8 mouse cellular contexts compared by ENCODE assay signal in the genomic region with DNA sequence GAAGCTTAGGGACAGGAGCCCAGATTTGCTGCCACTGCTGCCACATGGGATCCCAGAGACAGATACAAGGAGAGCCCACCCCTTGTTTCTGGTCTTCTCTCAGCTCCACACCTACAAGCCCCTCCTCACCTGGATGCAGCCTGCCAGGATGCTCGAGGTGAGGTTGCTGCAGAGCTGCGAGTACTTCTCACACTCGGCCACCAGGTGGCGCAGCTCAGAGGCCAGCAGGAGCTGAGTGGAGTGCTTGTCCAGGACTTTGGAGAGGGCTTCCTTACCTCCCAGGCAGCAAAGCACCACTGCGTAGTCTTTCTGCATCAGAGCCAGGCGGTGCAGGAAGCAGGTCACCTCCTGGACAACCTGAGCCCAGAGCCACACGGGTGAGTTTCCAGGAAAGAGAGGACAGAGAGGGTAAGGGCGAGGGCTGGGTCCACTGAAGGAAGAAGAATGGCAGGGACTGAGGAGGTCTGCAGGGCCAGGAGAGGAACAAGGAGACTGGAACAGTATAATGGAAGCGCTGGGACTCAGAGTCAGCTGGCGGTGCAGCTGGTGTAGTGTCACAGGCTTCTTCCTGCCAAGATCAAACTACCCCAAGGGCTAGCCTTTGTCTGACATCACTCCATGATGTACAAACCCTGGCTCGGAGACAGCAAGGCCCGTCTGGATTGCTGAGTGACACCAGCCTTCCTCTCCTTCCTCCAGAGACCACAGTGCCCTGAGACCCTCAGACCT. TPM values are rescaled to one million over a fixed set of nuclear protein-coding genes. Genes with fewer than 3 reads are reported as not detected.
DNase-seq lines count a peak whose midpoint lies in the region; ATAC-seq and TF ChIP-seq lines count a peak whose summit lies in the region.

No protein-coding gene starts in this region.

- ATAC-seq in forebrain, embryonic 11.5 days (replicated peaks; ENCODE audit: low FRiP score), result peak; percentile 61
- peak; percentile 46; the same call in 1 of the 2 replicates for ATAC-seq in hindbrain, embryonic 12.5 days (ENCODE audit: low FRiP score)
- peak; percentile 75 for ATAC-seq in megakaryocyte, adult 5-6 weeks (ENCODE audit: poor library complexity, severe bottlenecking)
- ATAC-seq in inflammation-experienced regulatory T-cells, adult 6 months, result no peak

- no peak overlapping the region for H3K27ac ChIP-seq in MEL (ENCODE audit: control insufficient read depth, low read depth, low read length)
- no peak overlapping the region for H3K27ac ChIP-seq in forebrain, embryonic 11.5 days (ENCODE audit: low read depth, low read length)
- no peak overlapping the region for H3K27ac ChIP-seq in hindbrain, embryonic 12.5 days

- no peak overlapping the region for H3K4me2 ChIP-seq in forebrain, embryonic 11.5 days (ENCODE audit: low read depth, low read length, severe bottlenecking)
- no peak overlapping the region for H3K4me2 ChIP-seq in hindbrain, embryonic 12.5 days (replicated peaks)

- no peaks in the 10 kb centered on the region for H3K9me3 ChIP-seq in MEL (replicated peaks; ENCODE audit: insufficient read depth, low read length)
- H3K9me3 ChIP-seq in forebrain, embryonic 11.5 days (ENCODE audit: control insufficient read depth, low read length), result no peaks in the 10 kb centered on the region
- no peaks in the 10 kb centered on the region for H3K9me3 ChIP-seq in hindbrain, embryonic 12.5 days (replicated peaks)

- no peak for TF ChIP-seq POLR2A in MEL (IDR thresholded peaks at IDR 0.05; ENCODE audit: control insufficient read depth in 1 of 2, insufficient read depth in 1 of 2, low read depth in 1 of 2, low read length in 2 of 2, poor library complexity in 1 of 2)

- no peaks in the 10 kb centered on the region for H3K27me3 ChIP-seq in MEL (ENCODE audit: control insufficient read depth in 1 of 2, insufficient read depth in 2 of 2, low read length in 2 of 2)
- peaks cover 4% of the 10 kb centered on the region; the same call in 1 of the 2 replicates for H3K27me3 ChIP-seq in forebrain, embryonic 11.5 days (ENCODE audit: control insufficient read depth, insufficient read depth, low read length)
- H3K27me3 ChIP-seq in hindbrain, embryonic 12.5 days, result peaks cover 20% of the 10 kb centered on the region

- H3K36me3 ChIP-seq in MEL (ENCODE audit: control insufficient read depth in 1 of 2, insufficient read depth in 2 of 2, low read length in 2 of 2), result no peaks in the 10 kb centered on the region
- no peaks in the 10 kb centered on the region for H3K36me3 ChIP-seq in forebrain, embryonic 11.5 days (ENCODE audit: control insufficient read depth, insufficient read depth, low read length)
- H3K36me3 ChIP-seq in hindbrain, embryonic 12.5 days, result peaks cover 22% of the 10 kb centered on the region

- peak; percentile 75 for DNase-seq in MEL (ENCODE audit: low read depth, low spot score)
- peak; percentile 48 for DNase-seq in c-Kit-negative CD71-positive TER-119-positive erythroid progenitor cells, embryonic 14.5 days (ENCODE audit: low read depth, low spot score)
- peak; percentile 91 for DNase-seq in forebrain, embryonic 11.5 days (ENCODE audit: low spot score)
- DNase-seq in layer of hippocampus, postnatal 25 days (ENCODE audit: extremely low spot score in 1 of 2, low spot score in 1 of 2), result peak; percentile 50 to 72
- peak; percentile 47 for DNase-seq in right cerebral cortex, postnatal 25 days

- TF ChIP-seq CTCF in MEL (IDR thresholded peaks at IDR 0.05 in 2 of 3, conservative IDR thresholded peaks at IDR 0.05 in 1 of 3; ENCODE audit: control insufficient read depth in 1 of 3, insufficient read depth in 1 of 3, low read depth in 2 of 3, low read length in 3 of 3, poor library complexity in 1 of 3, severe bottlenecking in 1 of 3), result peak; percentile 93 to 99 (median 94)

- peaks cover 0 to 3% of the 10 kb centered on the region in 2 experiments; a peak in 1 of 4 replicates for H3K4me1 ChIP-seq in MEL (ENCODE audit: control insufficient read depth in 1 of 2, insufficient read depth in 2 of 2, low read length in 2 of 2)
- H3K4me1 ChIP-seq in forebrain, embryonic 11.5 days (replicated peaks; ENCODE audit: control insufficient read depth, insufficient read depth, low read length), result 0 out of 2 replicates have a peak, but pooled peaks cover 2% of the 10 kb centered on the region
- H3K4me1 ChIP-seq in hindbrain, embryonic 12.5 days, result no peaks in the 10 kb centered on the region

- H3K79me2 ChIP-seq in MEL (ENCODE audit: control insufficient read depth, insufficient read depth, low read length, poor library complexity), result no peaks in the 10 kb centered on the region

- no peak overlapping the region for H3K4me3 ChIP-seq in MEL (ENCODE audit: control insufficient read depth in 1 of 2, insufficient read depth in 1 of 2, low read depth in 2 of 2, low read length in 2 of 2)
- H3K4me3 ChIP-seq in forebrain, embryonic 11.5 days (ENCODE audit: low read depth, low read length), result no peak overlapping the region
- no peak overlapping the region for H3K4me3 ChIP-seq in hindbrain, embryonic 12.5 days

- peak; percentile 67 for TF ChIP-seq RAD21 in MEL (IDR thresholded peaks at IDR 0.05; ENCODE audit: low read depth, low read length)

- no peak overlapping the region for H3K9ac ChIP-seq in MEL (ENCODE audit: control insufficient read depth, low read depth, low read length, poor library complexity, severe bottlenecking)
- H3K9ac ChIP-seq in forebrain, embryonic 11.5 days (ENCODE audit: low read length), result no peak overlapping the region
- H3K9ac ChIP-seq in hindbrain, embryonic 12.5 days, result no peak overlapping the region

- 38% methylated on average over 12 of the region's 12 CpGs for WGBS in forebrain, embryonic 11.5 days
- 40% methylated on average over 12 of the region's 12 CpGs for WGBS in hindbrain, embryonic 12.5 days

- TF ChIP-seq EP300 in MEL (IDR thresholded peaks at IDR 0.05; ENCODE audit: low read depth in 1 of 2, low read length in 2 of 2), result no peak

TF ChIP-seq in MEL, 35 proteins besides CTCF, POLR2A, EP300 and RAD21:
- TF ChIP-seq CHD2 (IDR thresholded peaks at IDR 0.05; ENCODE audit: low read length) (no peak), SMC3 (IDR thresholded peaks at IDR 0.05; ENCODE audit: low read depth, low read length) (peak; percentile 95), GATA1 (IDR thresholded peaks at IDR 0.05; ENCODE audit: low read depth, low read length) (no peak), CHD1 (IDR thresholded peaks at IDR 0.05; ENCODE audit: low read depth, low read length) (no peak), ZC3H11A (IDR thresholded peaks at IDR 0.05; ENCODE audit: low read depth, low read length) (peak; percentile 63), KAT2A (conservative IDR thresholded peaks at IDR 0.05; ENCODE audit: low read depth, low read length) (no peak)

RNA-seq across cellular contexts. Expression of gene Cul9, which starts 20.4 kb away (rescaled TPM):
- total RNA-seq in MEL (2012; rRNA removed), result 3.6 TPM in 2 replicates
- 10 to 100 TPM in 1 of 2 experiments, not detected in 1; 10.7 TPM for polyA plus RNA-seq in MEL (2012; ENCODE audit: insufficient read depth in 1 of 2, insufficient read length in 2 of 2, low read depth in 1 of 2, low replicate concordance in 2 of 2, missing spikeins in 1 of 2)
- polyA plus RNA-seq in forebrain, embryonic 11.5 days (2014; fragmentation: Nextera tagmentation; extraction: Ambion mirVana), result 3.4 and 4.0 TPM in 2 replicates
- polyA plus RNA-seq in hindbrain, embryonic 12.5 days (2016; fragmentation: Nextera tagmentation; extraction: Ambion mirVana), result 14.1 and 14.9 TPM in 2 replicates
- 10 to 100 TPM; 51.1 to 57.4 TPM for total RNA-seq in layer of hippocampus, postnatal 25 days (2021)
- total RNA-seq in megakaryocyte, adult 5-6 weeks (2015), result 2.7 and 4.3 TPM in 2 replicates
- 1.7 and 4.4 TPM in 2 replicates for total RNA-seq in megakaryocyte, adult 5-6 weeks (2017)
- 1 to 10 TPM in 2 of 3 experiments, under 1 TPM in 1; 0.78 to 7.5 (median 3.1) TPM for polyA plus RNA-seq in inflammation-experienced regulatory T-cells, adult 6 months (2017; shearing (Covaris generic))

RNA-seq across cellular contexts. Expression of gene Dnph1, which starts 29.2 kb away (rescaled TPM):
- 37.2 and 40.8 TPM in 2 replicates for total RNA-seq in MEL (2012; rRNA removed)
- 10 to 100 TPM in 1 of 2 experiments, not detected in 1; 86.5 TPM for polyA plus RNA-seq in MEL (2012; ENCODE audit: insufficient read depth in 1 of 2, insufficient read length in 2 of 2, low read depth in 1 of 2, low replicate concordance in 2 of 2, missing spikeins in 1 of 2)
- polyA plus RNA-seq in forebrain, embryonic 11.5 days (2014; fragmentation: Nextera tagmentation; extraction: Ambion mirVana), result 87.6 and 89.0 TPM in 2 replicates
- polyA plus RNA-seq in hindbrain, embryonic 12.5 days (2016; fragmentation: Nextera tagmentation; extraction: Ambion mirVana), result 35.3 and 35.5 TPM in 2 replicates
- 1 to 10 TPM; 5.1 to 6.7 TPM for total RNA-seq in layer of hippocampus, postnatal 25 days (2021)
- total RNA-seq in megakaryocyte, adult 5-6 weeks (2015), result 10.1 and 10.4 TPM in 2 replicates
- total RNA-seq in megakaryocyte, adult 5-6 weeks (2017), result 4.3 and 5.9 TPM in 2 replicates
- 10 to 100 TPM in 1 of 3 experiments, 1 to 10 TPM in 2; 4.6 to 17.6 (median 6.8) TPM for polyA plus RNA-seq in inflammation-experienced regulatory T-cells, adult 6 months (2017; shearing (Covaris generic))

RNA-seq across cellular contexts. Expression of gene Srf, which starts 30.2 kb away (rescaled TPM):
- total RNA-seq in MEL (2012; rRNA removed), result 38.9 and 43.9 TPM in 2 replicates
- polyA plus RNA-seq in MEL (2012; ENCODE audit: insufficient read depth in 1 of 2, insufficient read length in 2 of 2, low read depth in 1 of 2, low replicate concordance in 2 of 2, missing spikeins in 1 of 2), result 100 to 1,000 TPM in 1 of 2 experiments, not detected in 1; 114 TPM
- 5.0 and 5.2 TPM in 2 replicates for polyA plus RNA-seq in forebrain, embryonic 11.5 days (2014; fragmentation: Nextera tagmentation; extraction: Ambion mirVana)
- 5.9 and 8.1 TPM in 2 replicates for polyA plus RNA-seq in hindbrain, embryonic 12.5 days (2016; fragmentation: Nextera tagmentation; extraction: Ambion mirVana)
- 10 to 100 TPM; 75.9 to 80.6 TPM for total RNA-seq in layer of hippocampus, postnatal 25 days (2021)
- total RNA-seq in megakaryocyte, adult 5-6 weeks (2015), result 28.5 and 34.0 TPM in 2 replicates
- 23.7 and 36.3 TPM in 2 replicates for total RNA-seq in megakaryocyte, adult 5-6 weeks (2017)
- 10 to 100 TPM in 1 of 3 experiments, 1 to 10 TPM in 2; 4.8 to 15.7 (median 7.7) TPM for polyA plus RNA-seq in inflammation-experienced regulatory T-cells, adult 6 months (2017; shearing (Covaris generic))

RNA-seq across cellular contexts. Expression of gene Ttbk1, which starts 38.3 kb away (rescaled TPM):
- not detected in 2 replicates for total RNA-seq in MEL (2012; rRNA removed)
- under 1 TPM in 1 of 2 experiments, not detected in 1; 0.08 TPM for polyA plus RNA-seq in MEL (2012; ENCODE audit: insufficient read depth in 1 of 2, insufficient read length in 2 of 2, low read depth in 1 of 2, low replicate concordance in 2 of 2, missing spikeins in 1 of 2)
- polyA plus RNA-seq in forebrain, embryonic 11.5 days (2014; fragmentation: Nextera tagmentation; extraction: Ambion mirVana), result 3.5 TPM in 2 replicates
- 5.3 and 6.6 TPM in 2 replicates for polyA plus RNA-seq in hindbrain, embryonic 12.5 days (2016; fragmentation: Nextera tagmentation; extraction: Ambion mirVana)
- 100 to 1,000 TPM; 112 to 124 TPM for total RNA-seq in layer of hippocampus, postnatal 25 days (2021)
- not detected in 2 replicates for total RNA-seq in megakaryocyte, adult 5-6 weeks (2015)
- 0.04 TPM in 1 of 2 replicates, not detected in the other for total RNA-seq in megakaryocyte, adult 5-6 weeks (2017)
- 1 to 10 TPM in 1 of 3 experiments, under 1 TPM in 2; 0.57 to 1.2 (median 0.58) TPM for polyA plus RNA-seq in inflammation-experienced regulatory T-cells, adult 6 months (2017; shearing (Covaris generic))
